Mouse (Mus musculus) urinary bladder, postnatal 25 days (tissue): ENCODE data around the gene Atp2c1.

Experiments
- DNase-seq: peaks from one replicate; pipeline ENCODE4 v3.0.0; 2022; ENCODE audit warnings: low spot score

Atp2c1 gene

GRCm38 (mm10) chr9:105488363-105488762 is 38.8 kb downstream of the Atp2c1 start:
- no peak for DNase-seq

GRCm38 (mm10) chr9:105484338-105485084 is 42.6 kb downstream of the Atp2c1 start:
- no peak for DNase-seq

- no peak for DNase-seq
These were observed 43.2 kb downstream of the Atp2c1 start for GRCm38 (mm10) chr9:105483880-105484279.

GRCm38 (mm10) chr9:105482715-105483510 is 44.2 kb downstream of the Atp2c1 start:
- no peak for DNase-seq

GRCm38 (mm10) chr9:105482070-105482469 is 45.0 kb downstream of the Atp2c1 start:
- DNase-seq, result no peak

- DNase-seq, result no peak
These were observed 51.0 kb downstream of the Atp2c1 start for GRCm38 (mm10) chr9:105476134-105476533.

GRCm38 (mm10) chr9:105474910-105475309 is 52.2 kb downstream of the Atp2c1 start:
- no peak for DNase-seq

GRCm38 (mm10) chr9:105467787-105468186 is 59.3 kb downstream of the Atp2c1 start:
- no peak for DNase-seq

- no peak for DNase-seq
These were observed 65.6 kb downstream of the Atp2c1 start for GRCm38 (mm10) chr9:105461496-105461895.

GRCm38 (mm10) chr9:105459032-105459431 is 68.1 kb downstream of the Atp2c1 start:
- no peak for DNase-seq

- no peak for DNase-seq
These were observed 118.6 kb downstream of the Atp2c1 start for GRCm38 (mm10) chr9:105408549-105408948.

- DNase-seq, result peak; percentile 93
These were observed 131.9 kb downstream of the Atp2c1 start, which contains the start of the genes Aste1 and Nek11 for GRCm38 (mm10) chr9:105395218-105395627. TSS of gene Aste1 (plus strand) at chr9:105395392. TSS of gene Nek11 (minus strand) at chr9:105395524.

GRCm38 (mm10) chr9:105394720-105395119 is 132.4 kb downstream of the Atp2c1 start:
- DNase-seq, result no peak

GRCm38 (mm10) chr9:105390616-105391015 is 136.5 kb downstream of the Atp2c1 start:
- DNase-seq, result no peak

- peak; percentile 75 for DNase-seq
These were observed 137.8 kb downstream of the Atp2c1 start for GRCm38 (mm10) chr9:105389289-105389688.

- DNase-seq, result no peak
These were observed 139.7 kb downstream of the Atp2c1 start for GRCm38 (mm10) chr9:105387403-105387802.

GRCm38 (mm10) chr9:105379533-105380145 is 147.5 kb downstream of the Atp2c1 start:
- no peak for DNase-seq

- DNase-seq, result no peak
These were observed 149.5 kb downstream of the Atp2c1 start for GRCm38 (mm10) chr9:105377622-105378021.

- DNase-seq, result no peak
These were observed 150.1 kb downstream of the Atp2c1 start for GRCm38 (mm10) chr9:105376954-105377530.

GRCm38 (mm10) chr9:105376411-105376810 is 150.7 kb downstream of the Atp2c1 start:
- DNase-seq, result no peak

- DNase-seq, result no peak
These were observed 152.8 kb downstream of the Atp2c1 start for GRCm38 (mm10) chr9:105374361-105374760.

- no peak for DNase-seq
These were observed 158.5 kb downstream of the Atp2c1 start for GRCm38 (mm10) chr9:105368605-105369004.
